Mouse (Mus musculus): ENCODE data around the gene Mboat7. TPM values are rescaled to one million over a fixed set of nuclear protein-coding genes. Genes with fewer than 3 reads are reported as not detected.
"Not testable (repeated sequence)": the region's sequence is repeated elsewhere in the genome, so short reads cannot be mapped to it uniquely, and the experiment has no call there.

The Mboat7 gene
- 78.7 and 103 TPM in 2 replicates for polyA plus RNA-seq (2012; rRNA removed)

GRCm38 (mm10) chr7:3692987-3693808, at the start of gene Mboat7:
Gene Mboat7, minus strand, starts transcription at chr7:3693523.
- peak; percentile 25; the same call in 1 of the 2 replicates for TF ChIP-seq POLR2A (IDR thresholded peaks at IDR 0.05; ENCODE audit: borderline replicate concordance, extremely low read depth, insufficient read depth, insufficient read length, poor library complexity, severe bottlenecking)
- no peak for TF ChIP-seq CTCF (IDR thresholded peaks at IDR 0.05; ENCODE audit: borderline replicate concordance, extremely low read depth, insufficient read depth, insufficient read length)
- peak; percentile 100 for DNase-seq (ENCODE audit: low read depth)

GRCm38 (mm10) chr7:3732675-3733074, 39.4 kb upstream of the Mboat7 start:
- not testable (repeated sequence) for DNase-seq (ENCODE audit: low read depth)

GRCm38 (mm10) chr7:3725459-3725858, 32.1 kb upstream of the Mboat7 start:
- not testable (repeated sequence) for DNase-seq (ENCODE audit: low read depth)

GRCm38 (mm10) chr7:3720268-3720667, 26.9 kb upstream of the Mboat7 start, which contains the start of gene Pirb:
Gene Pirb, minus strand, starts transcription at chr7:3720391.
- not testable (repeated sequence) for DNase-seq (ENCODE audit: low read depth)

- TF ChIP-seq CTCF (IDR thresholded peaks at IDR 0.05; ENCODE audit: borderline replicate concordance, extremely low read depth, insufficient read depth, insufficient read length) = no peak
- no peak for TF ChIP-seq POLR2A (IDR thresholded peaks at IDR 0.05; ENCODE audit: borderline replicate concordance, extremely low read depth, insufficient read depth, insufficient read length, poor library complexity, severe bottlenecking)
- DNase-seq (ENCODE audit: low read depth) = no peak
Measured at GRCm38 (mm10) chr7:3715249-3715648, 21.9 kb upstream of the Mboat7 start.

GRCm38 (mm10) chr7:3712264-3712942, 19.1 kb upstream of the Mboat7 start:
- TF ChIP-seq CTCF (IDR thresholded peaks at IDR 0.05; ENCODE audit: borderline replicate concordance, extremely low read depth, insufficient read depth, insufficient read length) (no peak), POLR2A (IDR thresholded peaks at IDR 0.05; ENCODE audit: borderline replicate concordance, extremely low read depth, insufficient read depth, insufficient read length, poor library complexity, severe bottlenecking) (no peak)
- DNase-seq (ENCODE audit: low read depth) = no peak

- TF ChIP-seq POLR2A (IDR thresholded peaks at IDR 0.05; ENCODE audit: borderline replicate concordance, extremely low read depth, insufficient read depth, insufficient read length, poor library complexity, severe bottlenecking) (no peak), CTCF (IDR thresholded peaks at IDR 0.05; ENCODE audit: borderline replicate concordance, extremely low read depth, insufficient read depth, insufficient read length) (no peak)
- no peak for DNase-seq (ENCODE audit: low read depth)
Measured at GRCm38 (mm10) chr7:3709000-3709399, 15.7 kb upstream of the Mboat7 start.

- DNase-seq (ENCODE audit: low read depth) = not testable (repeated sequence)
Measured at GRCm38 (mm10) chr7:3708447-3708980, 15.2 kb upstream of the Mboat7 start.

- DNase-seq (ENCODE audit: low read depth) = no peak
- no peak for TF ChIP-seq POLR2A (IDR thresholded peaks at IDR 0.05; ENCODE audit: borderline replicate concordance, extremely low read depth, insufficient read depth, insufficient read length, poor library complexity, severe bottlenecking)
- TF ChIP-seq CTCF (IDR thresholded peaks at IDR 0.05; ENCODE audit: borderline replicate concordance, extremely low read depth, insufficient read depth, insufficient read length) = no peak
Measured at GRCm38 (mm10) chr7:3707568-3708413, 14.5 kb upstream of the Mboat7 start.

GRCm38 (mm10) chr7:3707027-3707426, 13.7 kb upstream of the Mboat7 start:
- DNase-seq (ENCODE audit: low read depth) = no peak
- no peak for TF ChIP-seq CTCF (IDR thresholded peaks at IDR 0.05; ENCODE audit: borderline replicate concordance, extremely low read depth, insufficient read depth, insufficient read length)
- TF ChIP-seq POLR2A (IDR thresholded peaks at IDR 0.05; ENCODE audit: borderline replicate concordance, extremely low read depth, insufficient read depth, insufficient read length, poor library complexity, severe bottlenecking) = no peak

GRCm38 (mm10) chr7:3706343-3706934, 13.1 kb upstream of the Mboat7 start:
- TF ChIP-seq POLR2A (IDR thresholded peaks at IDR 0.05; ENCODE audit: borderline replicate concordance, extremely low read depth, insufficient read depth, insufficient read length, poor library complexity, severe bottlenecking) = no peak
- TF ChIP-seq CTCF (IDR thresholded peaks at IDR 0.05; ENCODE audit: borderline replicate concordance, extremely low read depth, insufficient read depth, insufficient read length) = no peak
- no peak for DNase-seq (ENCODE audit: low read depth)

All from brain, embryonic 14.5 days (tissue).